ENCODE assay signal across 20 mouse cellular contexts in genomic region chr7:68470983-68471382, GRCm38 (mm10).
DNase-seq lines count a peak whose midpoint lies in the region; ATAC-seq lines count a peak whose summit lies in the region.
"Had no signal": no experiment of that assay in that cellular context is flagged by ENCODE, and none has a peak within 500 bp of the region (broad histone marks: within the 10 kb centered on the region; RNA-seq: fewer than 3 reads in every experiment).

No protein-coding gene starts in this region.

- H3K9ac ChIP-seq in heart, embryonic 13.5 days = 0 out of 2 replicates have a peak overlapping the region, but pooled peaks have one; percentile 40
- H3K9ac ChIP-seq in kidney, embryonic 15.5 days = no peak overlapping the region
- H3K9ac ChIP-seq: heart, embryonic 15.5 days; hindbrain, embryonic 13.5 days had no signal

- WGBS in heart, embryonic 13.5 days = 36% methylated on average over 11 of the region's 11 CpGs
- WGBS in kidney, embryonic 15.5 days = 26% methylated on average over 11 of the region's 11 CpGs

- no peak overlapping the region for H3K27ac ChIP-seq in heart, embryonic 13.5 days (replicated peaks)
- H3K27ac ChIP-seq in kidney, embryonic 15.5 days = no peak overlapping the region
- H3K27ac ChIP-seq: gastrocnemius, adult 2 months; heart, embryonic 10.5 days; heart, embryonic 15.5 days; hindbrain, embryonic 13.5 days had no signal

- no peak for DNase-seq in heart, adult 11 months
- DNase-seq in kidney, adult 9 months = peak; percentile 62
- DNase-seq in kidney, postnatal 36 days = peak; percentile 24 to 28
- peak; percentile 68 for DNase-seq in yolk sac, embryonic 10.5 days (ENCODE audit: low spot score)
- no peak for DNase-seq in layer of hippocampus, postnatal 14 days (ENCODE audit: low spot score in 2 of 2)
- no peak for DNase-seq in urinary bladder, postnatal 14 days (ENCODE audit: low spot score)
- DNase-seq: adrenal gland, postnatal 10 days; cerebellum, adult 11 months; cerebellum, adult 8-10 months; cerebellum, postnatal 14 days; gastrocnemius, adult 2 months; gastrocnemius, postnatal 25 days; heart, adult 18-20 months; heart, postnatal 14 days had no signal

- H3K4me3 ChIP-seq in heart, embryonic 13.5 days = no peak overlapping the region
- H3K4me3 ChIP-seq in kidney, embryonic 15.5 days (replicated peaks) = no peak overlapping the region
- H3K4me3 ChIP-seq: gastrocnemius, adult 2 months; heart, embryonic 10.5 days; heart, embryonic 15.5 days; hindbrain, embryonic 13.5 days had no signal

- H3K9me3 ChIP-seq in heart, embryonic 13.5 days = no peaks in the 10 kb centered on the region
- no peaks in the 10 kb centered on the region for H3K9me3 ChIP-seq in kidney, embryonic 15.5 days (replicated peaks)
- H3K9me3 ChIP-seq: heart, embryonic 10.5 days; heart, embryonic 15.5 days; hindbrain, embryonic 13.5 days had no signal

- no peaks in the 10 kb centered on the region for H3K27me3 ChIP-seq in heart, embryonic 13.5 days (replicated peaks)
- H3K27me3 ChIP-seq in kidney, embryonic 15.5 days = peaks cover 4% of the 10 kb centered on the region; the same call in 1 of the 2 replicates

- ATAC-seq in heart, embryonic 13.5 days (ENCODE audit: extremely low read depth, insufficient number of reproducible peaks, low FRiP score, low TSS enrichment) = no peak
- no peak for ATAC-seq in kidney, embryonic 15.5 days (replicated peaks; ENCODE audit: low FRiP score)
- ATAC-seq: forebrain, embryonic 14.5 days had no signal

- H3K36me3 ChIP-seq in heart, embryonic 13.5 days = no peaks in the 10 kb centered on the region
- no peaks in the 10 kb centered on the region for H3K36me3 ChIP-seq in kidney, embryonic 15.5 days
- H3K36me3 ChIP-seq: heart, embryonic 10.5 days; heart, embryonic 15.5 days; hindbrain, embryonic 13.5 days had no signal

- no peaks in the 10 kb centered on the region for H3K4me1 ChIP-seq in heart, embryonic 13.5 days
- H3K4me1 ChIP-seq in kidney, embryonic 15.5 days = peaks cover 18% of the 10 kb centered on the region; the same call in 1 of the 2 replicates
- H3K4me1 ChIP-seq: heart, embryonic 15.5 days had no signal

- no peak overlapping the region for H3K4me2 ChIP-seq in heart, embryonic 13.5 days
- no peak overlapping the region for H3K4me2 ChIP-seq in kidney, embryonic 15.5 days
- H3K4me2 ChIP-seq: heart, embryonic 15.5 days; hindbrain, embryonic 13.5 days had no signal

Comparison
In these comparisons a context has a peak if more than half of its experiments do, and no peak if none do; other contexts are left out.
1. DNase-seq: peak in kidney, adult 9 months (single experiment), kidney, postnatal 36 days (2 of 2) and yolk sac, embryonic 10.5 days (single experiment); none in heart, adult 11 months (single experiment), layer of hippocampus, postnatal 14 days (0 of 2) and urinary bladder, postnatal 14 days (single experiment).